Mouse (Mus musculus) cerebellum, postnatal 10 days (tissue): ENCODE data around the gene Slc25a24.

Source experiments
- DNase-seq, 2 experiments: peaks; one replicate each; pipeline ENCODE4 v3.0.0; 2021; ENCODE audit warnings: mixed read lengths in 2 of 2

Gene Slc25a24

DNA sequence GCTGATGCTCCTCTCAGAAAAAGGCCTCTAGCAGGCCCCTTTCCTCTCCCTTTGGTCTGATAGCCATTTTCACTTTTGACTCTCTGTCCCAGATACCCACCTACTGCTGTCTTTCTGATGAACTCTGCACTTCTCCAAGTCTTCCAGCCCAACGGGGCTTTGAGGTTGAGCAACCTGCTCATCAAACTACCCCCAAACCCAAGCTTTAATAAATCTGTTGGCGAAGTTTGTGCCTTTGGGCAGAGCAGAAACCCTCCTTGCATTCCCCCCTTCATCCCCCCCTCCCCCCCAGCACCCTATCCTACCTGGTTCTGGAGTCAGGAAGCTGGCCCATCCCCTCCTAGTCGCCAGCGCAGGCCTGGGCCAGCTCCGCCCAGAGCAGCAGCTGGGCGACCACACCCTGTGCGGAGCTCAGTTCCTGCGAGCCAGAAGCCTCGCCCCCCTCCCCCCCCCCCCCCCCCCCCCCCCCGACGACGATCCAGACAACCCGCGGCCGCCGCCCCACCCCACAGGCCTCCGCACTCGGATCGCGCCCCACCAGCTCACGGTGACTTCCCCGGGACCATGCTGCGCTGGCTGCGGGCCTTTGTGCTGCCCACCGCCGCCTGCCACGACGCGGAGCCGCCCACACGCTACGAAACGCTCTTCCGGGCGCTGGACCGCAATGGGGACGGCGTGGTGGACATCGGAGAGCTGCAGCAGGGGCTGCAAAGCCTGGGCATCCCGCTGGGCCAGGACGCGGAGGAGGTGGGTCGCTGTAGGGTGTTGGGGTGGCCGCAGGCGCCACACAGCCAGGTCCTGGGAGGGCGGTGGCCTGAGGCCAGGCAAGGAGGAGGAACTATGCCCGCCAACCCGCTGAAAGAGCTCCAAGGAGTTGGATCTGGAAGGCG lies at the start of gene Slc25a24:
Gene Slc25a24, plus strand, starts transcription at position 509 of the 890 bp plus-strand sequence.
- peak; percentile 65 to 77 for DNase-seq

DNA sequence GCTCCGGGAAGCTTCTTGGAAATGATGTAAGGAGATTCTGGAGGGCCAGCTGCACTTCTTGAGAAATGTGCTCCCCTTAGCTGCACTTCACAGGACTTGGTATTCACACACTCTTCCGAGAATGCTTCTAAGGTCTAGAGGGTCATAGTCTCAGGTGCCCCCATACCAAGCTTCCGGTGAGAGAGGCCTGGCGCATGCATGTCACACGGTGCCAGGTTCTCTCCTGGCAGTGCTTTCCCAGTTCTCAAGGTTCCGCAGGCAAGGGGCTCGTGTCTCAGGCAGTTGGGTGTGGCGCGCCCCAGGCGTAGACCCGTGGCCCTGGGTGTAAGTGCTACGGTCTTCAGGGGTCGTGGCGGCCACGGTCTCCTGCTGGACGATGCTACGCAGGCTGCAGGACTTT lies 42.8 kb upstream of the Slc25a24 start, which contains the start of gene Slc25a54:
Gene Slc25a54, plus strand, starts transcription at position 301 of the 400 bp plus-strand sequence.
- no peak for DNase-seq

DNA sequence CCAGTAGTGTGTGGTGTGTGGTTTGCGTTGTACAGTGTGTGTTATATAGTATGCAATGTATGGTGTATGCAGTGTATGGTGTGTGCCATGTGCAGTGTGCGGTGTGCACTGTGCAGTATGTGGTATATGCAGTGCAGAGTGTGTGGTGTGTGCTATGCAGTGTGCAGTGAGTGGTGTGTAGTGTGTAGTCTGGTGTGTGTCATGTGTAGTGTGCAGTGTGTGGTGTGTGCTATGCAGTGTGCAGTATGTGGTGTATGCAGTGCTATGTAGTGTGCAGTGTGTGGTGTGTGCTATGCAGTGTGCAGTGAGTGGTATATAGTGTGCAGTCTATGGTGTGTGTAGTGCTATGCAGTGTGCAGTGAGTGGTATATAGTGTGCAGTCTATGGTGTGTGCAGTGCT lies 38.5 kb upstream of the Slc25a24 start:
- DNase-seq, result no peak

DNA sequence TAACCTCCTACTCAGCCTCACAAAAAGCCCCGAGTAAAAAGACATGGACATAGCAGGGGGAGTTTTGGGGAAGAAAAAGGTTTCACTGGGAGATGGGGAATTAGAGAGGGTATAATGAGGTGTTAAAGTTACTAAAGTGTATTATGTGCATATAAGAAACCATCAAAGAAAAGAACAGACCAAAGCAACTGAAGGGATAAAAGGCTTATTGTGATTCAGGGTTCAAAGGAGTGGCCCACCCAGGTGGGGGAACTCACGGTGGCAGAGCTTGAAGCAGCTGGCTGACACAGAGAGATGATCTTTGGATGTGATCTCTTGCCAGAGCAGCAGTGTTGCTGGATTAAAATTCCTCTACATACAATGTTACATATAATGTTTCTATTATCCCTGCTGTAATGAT lies 34.5 kb upstream of the Slc25a24 start:
- no peak for DNase-seq

DNA sequence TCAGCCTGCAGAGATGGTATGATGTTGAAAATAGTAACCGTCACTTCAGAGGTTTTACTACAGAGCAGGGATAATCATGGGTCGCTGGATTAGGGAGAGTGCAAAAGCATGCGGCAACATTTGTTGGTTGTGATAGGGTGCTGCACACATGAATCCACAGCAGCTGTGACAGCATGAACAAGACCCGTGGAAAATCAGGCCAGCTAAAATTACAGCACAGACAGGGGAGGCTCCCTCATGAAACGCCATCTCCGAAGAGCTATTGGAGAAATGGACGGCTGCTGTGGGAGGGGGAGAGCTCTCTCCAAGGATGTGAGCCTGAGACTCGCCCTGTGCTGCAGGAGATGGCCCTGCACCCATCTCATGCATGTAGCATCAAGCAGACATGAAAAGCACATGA lies 18.2 kb upstream of the Slc25a24 start:
- no peak for DNase-seq

DNA sequence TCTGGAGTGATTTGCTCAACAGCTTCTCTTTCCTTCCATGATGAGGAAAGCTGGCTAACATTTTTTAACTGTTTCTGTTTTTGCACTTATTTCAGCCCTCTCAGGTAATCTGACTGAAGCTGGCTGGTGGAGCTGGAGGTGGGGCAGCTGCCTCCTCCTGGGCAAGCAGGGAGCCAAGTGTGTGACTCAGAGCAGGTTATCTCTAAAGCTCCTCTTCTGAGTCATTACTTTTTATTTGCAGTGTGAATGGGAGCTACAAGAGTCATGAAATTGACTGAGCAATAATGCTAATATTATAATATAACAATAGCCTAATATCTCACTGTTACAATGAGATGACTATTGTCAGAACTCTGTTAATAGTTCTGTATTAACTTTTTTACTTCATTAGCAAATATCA lies 5.8 kb upstream of the Slc25a24 start:
- no peak for DNase-seq

DNA sequence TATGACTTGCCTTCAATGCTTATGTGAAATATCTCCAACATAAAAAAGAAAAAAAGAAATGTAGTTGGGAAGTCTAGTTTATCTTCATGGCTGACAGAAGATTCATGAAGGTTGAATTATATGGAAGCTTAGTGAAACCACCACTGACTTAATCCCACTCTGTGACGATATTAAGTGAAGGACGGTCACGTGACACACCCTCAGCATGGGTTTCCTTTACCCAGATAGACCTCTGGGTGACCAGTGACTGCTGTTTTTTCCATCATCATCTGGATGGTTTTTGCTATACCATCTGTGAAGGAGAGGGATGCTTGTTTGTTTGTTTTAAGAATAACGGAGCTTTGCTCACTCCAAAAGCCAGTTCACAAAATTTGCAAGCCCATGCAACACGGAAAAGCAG lies 3.4 kb upstream of the Slc25a24 start:
- no peak for DNase-seq

DNA sequence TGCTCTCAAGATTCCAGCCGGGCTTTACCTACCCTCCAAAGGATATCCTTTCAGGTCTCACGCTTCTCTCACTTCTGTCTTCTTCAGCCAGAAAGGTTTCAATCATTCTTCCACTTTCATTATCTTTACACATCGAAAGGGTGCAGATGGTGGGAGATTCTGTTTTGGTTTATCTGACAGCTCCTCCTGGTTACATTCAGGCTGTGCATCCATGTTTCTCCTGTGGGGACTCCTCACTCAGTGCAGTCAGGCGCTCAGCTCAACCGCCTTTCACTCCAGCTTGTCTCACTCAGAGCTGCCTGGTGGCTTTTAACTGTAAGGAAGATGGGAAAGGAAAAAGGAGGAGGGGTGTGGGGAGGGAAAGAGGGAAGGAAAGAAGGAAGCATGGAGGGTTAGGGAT lies 3.0 kb upstream of the Slc25a24 start:
- DNase-seq, result no peak

DNA sequence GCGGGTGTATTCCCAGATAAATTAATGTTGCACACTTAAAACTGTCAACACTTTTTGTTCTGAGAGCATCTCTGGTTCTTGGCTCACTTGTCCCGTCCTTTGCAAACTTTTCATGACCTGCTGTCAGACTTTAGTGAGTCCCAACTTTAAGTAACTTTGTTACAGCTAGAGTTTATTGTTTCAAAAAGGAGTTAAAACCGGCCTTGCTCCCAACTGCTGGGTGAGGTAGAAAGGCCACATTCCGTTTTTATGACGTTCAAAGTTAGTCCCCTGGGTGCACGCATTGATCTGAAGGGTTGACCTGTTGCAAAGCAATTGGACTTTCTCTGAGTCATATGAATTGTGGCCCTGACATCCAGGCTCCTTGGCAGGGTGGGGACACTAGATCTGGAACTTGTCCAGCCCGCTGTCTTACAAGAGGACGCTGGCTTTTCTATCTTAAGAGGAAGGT lies 607 bp downstream of the Slc25a24 start:
- peak; percentile 14 to 20 for DNase-seq

DNA sequence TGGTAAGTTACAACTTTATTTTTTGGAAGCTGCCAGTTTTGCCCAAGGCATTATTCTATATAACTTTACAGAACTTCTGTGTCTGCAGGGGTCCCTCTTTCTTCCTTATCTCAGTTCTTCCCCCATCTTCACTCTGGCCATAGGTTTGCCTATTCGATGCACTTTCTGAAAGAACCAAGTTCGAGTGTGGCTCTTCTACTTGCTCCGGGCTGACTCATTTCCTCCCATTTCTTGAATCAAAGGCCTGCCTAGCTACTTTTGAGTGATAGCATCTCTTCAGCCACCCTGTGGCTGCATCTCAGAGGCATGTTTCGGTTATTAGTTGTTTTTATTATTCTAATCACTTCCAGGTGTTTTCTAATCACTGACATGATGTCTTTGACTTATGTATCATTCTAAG lies 1.1 kb downstream of the Slc25a24 start:
- no peak for DNase-seq

DNA sequence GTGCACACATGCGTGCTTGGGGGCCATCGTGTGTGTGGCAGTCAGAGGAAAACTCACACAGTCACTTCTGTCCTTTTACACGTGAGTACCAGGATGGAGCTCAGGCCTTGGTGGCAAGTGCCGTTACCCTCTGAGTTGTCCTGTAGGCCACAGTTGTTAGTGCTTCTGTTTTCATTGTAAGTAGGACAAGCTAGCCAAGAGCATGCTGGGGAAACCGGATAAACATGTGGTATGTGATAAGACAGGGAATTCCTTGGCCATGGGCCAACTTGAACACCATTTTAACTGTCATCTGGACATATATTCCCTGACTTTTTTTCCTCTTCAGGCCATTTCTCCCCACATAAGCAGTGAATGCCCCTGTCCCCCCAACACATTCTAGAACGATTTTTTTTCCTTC lies 2.6 kb downstream of the Slc25a24 start:
- DNase-seq, result peak in 1 of 2 experiments; percentile 5

DNA sequence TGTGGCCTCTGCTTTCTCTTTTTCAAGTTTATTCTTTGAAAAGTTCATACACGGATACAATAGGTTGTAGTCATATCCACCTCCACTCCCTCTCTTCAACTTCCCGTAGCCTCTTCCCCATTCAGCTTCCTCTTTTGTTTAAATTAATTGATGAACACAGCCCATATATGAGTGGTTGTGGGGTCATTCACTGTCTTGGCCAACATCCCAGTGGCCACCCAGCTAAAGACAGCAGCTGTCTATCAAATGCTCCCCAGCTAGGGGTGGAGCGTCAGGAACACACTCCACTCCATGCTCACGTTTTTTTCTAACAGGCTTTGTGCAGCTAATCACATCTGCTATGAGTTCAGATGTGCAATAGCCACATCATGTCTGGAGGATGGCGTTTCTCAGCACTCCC lies 6.8 kb downstream of the Slc25a24 start:
- DNase-seq, result no peak

DNA sequence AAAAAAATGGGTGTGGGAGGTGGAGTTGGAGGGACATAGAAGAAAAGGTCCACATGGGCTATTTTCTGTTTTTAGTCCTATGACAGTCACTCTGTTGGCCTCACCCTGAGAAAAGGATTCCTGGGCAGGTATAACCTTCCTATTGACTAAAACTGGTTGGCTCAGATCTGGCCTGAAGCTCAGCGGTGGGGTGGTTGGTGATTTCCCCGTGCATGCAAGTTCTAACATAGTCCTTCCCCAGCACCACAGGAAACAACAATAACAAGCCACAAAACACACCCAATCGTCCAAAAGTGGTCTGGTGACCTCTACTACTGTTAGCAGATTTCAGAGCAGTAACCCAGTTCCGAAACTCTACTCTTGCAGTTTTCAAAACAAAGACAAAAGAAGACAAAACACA lies 10.0 kb downstream of the Slc25a24 start:
- no peak for DNase-seq

DNA sequence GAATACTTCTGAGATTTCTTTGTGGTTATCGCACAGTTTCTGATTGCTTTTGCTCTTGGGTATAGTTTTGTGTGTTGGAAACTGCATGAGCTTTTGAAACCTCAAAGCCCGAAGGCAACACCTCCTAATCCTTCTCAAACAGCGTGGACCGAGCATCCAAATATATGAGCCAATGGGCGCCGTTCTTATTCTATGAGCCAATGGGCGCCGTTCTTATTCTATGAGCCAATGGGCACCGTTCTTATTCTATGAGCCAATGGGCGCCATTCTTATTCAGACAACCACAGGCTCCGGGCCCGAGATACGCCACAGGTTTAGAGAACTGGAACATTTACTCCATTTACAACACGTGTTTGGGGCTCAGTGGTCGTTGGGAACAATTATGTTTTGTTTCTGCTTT lies 11.1 kb downstream of the Slc25a24 start:
- no peak for DNase-seq

DNA sequence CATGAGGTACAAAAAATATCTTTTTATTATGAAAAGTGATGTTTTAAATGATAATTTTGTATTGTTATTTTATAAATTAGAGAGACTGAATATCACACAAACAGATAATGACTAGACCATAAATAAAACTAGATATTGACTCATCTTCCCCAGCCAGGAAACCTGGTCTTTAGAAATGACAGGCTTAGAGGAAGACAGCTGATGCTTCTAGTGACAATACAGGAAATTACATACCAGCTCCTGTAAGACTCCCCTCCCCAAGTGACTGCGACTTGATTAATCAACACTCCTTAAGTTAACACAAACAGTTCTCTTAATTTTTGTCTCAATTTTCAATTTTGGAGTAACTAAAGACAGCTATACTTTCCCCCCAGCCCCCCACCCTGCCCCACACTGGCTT lies 12.4 kb downstream of the Slc25a24 start:
- DNase-seq, result no peak

DNA sequence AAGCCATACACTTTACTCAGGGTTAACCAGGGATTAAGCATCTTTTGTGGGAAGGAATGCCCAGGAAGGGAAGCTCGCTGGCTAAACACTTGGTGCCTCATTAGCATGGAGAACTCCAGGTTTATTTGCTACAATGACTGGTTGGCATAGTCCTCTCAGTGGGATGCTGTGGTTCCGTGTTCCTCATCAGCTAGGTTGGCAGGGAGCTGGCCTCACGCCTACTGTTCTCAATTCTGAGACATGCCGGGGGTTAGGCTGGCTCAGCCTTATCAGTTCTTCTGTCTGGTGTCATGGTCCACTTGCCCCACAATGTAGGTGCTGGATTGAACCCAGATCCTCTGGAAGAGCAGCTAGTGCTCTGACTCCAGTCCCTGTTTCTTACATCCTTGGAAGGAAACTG lies 29.6 kb downstream of the Slc25a24 start:
- peak; percentile 60 to 75 for DNase-seq

DNA sequence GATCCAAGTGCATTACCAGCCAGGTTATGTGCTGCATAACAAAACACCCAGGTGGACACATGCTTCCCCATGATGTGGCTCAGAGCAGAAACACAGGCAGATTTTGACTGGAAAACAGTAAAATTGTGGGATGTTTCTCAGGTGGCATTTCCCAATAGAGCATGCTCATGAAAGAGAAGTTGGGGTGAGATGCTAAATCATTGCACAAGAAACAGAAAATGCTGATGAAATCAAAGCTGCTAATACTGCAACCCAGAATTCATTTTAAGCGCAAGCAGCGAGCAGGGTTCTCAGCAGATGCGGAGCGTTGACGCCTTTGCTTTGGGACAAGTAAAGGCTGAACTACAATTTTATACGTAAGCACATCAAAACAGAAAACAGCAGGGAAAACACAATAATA lies 30.5 kb downstream of the Slc25a24 start:
- no peak for DNase-seq

DNA sequence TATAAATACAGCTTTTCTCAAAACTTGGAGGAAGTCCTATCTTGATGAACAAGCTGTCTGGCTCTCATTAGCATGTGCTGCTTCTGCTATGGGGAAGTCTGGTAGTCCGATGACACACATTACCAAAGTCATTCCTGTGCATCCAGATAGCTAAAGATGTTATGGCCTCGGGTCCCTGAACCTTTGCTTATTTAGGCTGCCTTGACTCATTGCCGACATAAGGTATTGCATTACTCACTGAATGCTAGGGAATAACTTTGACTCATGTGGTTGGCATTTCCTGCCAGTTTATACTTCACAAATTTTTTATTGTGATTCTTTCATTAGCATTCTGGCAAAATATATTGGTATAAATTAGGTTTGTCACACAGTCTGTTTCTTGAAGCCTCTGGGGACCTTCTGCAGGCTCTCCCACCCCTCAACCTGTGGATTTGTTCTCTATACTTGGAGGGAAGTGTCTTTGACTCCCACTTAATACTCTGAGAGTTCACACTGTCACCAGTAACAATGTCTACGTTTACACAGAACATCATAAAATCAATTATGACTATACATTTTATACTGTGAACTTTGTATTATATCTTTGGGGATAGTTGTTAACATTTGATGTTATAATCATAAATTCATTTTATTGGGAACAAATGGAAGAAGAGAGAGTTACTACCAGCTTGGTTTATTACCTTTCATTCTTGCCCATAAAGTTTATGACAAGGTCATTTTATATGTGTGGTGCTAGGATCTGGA lies 33.1 kb downstream of the Slc25a24 start:
- no peak for DNase-seq

DNA sequence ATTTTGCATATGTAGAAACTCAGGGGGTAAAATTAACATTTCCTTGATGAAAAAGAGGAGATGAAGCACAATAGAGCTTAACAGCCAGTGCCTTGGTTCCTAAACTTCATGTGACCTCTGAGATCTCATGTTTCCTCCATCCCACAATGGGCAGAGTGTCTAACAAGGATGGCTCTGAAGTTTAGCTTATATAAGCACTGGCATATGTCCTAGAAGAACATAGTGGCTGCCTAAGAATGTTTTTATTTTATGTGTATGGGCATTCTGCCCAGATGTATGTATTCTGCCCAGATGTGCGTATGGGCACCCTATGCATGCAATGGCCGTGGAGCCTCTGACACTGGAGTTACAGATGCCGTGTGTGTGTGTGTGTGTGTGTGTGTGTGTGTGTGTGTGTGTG lies 34.5 kb downstream of the Slc25a24 start:
- no peak for DNase-seq

DNA sequence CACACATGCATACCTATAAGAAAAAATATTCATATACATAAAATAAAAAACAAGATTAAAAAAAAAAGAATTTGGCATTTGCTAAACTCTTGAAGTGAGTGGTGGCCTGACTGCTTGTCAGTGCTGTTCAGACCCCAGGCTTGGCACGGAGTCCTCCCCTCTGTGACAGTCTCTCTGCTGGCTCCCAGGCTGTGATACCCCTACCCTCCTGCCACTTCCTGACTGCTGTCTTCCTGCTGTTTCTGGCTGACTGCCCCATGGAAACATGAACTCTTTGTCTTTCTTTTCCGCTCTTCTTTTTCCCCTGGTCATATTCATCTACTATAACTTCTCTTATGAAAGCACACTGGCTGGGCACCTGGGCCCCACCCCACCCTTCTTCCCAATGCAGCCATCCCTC lies 41.1 kb downstream of the Slc25a24 start:
- DNase-seq, result no peak

DNA sequence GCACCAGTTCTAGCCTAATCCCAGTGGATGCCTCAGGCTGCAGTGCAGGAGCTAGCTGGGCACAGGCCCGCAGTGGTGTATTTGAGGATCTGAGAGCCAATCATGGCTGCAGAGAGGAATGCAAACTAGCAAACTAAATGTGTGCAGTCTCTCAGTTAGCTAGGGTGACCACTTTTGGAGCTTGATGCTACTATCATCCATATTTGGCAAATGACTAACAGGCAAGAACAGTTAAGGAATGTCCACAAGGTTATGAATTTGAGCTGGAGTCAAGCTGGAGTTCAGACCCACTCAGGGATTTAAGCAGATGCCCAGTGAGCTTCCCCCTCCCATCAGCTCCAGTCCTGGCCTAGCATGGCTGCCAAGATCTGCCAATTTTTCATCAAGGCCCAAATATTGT lies 41.7 kb downstream of the Slc25a24 start:
- DNase-seq, result no peak

DNA sequence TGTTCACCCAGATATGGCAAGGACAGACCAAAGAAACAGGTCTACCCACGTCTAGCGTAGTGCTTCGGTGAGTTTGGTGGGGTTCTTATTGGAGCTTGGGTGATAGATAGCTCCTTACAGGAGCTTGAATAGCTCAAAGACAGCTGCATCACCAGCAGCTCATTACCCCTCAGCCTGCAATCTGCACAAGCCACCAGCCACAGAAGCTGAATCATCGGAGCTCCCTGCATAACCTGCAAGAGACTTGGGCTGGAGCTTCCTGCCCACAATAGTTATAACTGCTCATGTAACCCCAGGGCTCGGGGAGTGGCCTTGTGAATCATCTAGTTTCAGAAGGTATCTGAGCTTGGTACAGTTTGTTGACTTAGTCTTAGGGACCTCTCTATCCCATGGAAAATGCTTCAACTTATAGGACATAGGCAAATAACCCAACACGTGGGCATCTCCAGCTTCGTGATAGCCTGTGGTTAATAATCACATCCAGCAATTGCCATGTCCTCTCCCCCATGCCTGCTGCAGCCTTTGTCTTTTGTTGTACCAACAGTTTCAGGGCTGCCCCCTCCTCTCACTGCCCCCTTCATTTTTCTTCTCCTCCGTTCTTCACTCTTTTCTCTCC lies 42.4 kb downstream of the Slc25a24 start:
- no peak for DNase-seq

DNA sequence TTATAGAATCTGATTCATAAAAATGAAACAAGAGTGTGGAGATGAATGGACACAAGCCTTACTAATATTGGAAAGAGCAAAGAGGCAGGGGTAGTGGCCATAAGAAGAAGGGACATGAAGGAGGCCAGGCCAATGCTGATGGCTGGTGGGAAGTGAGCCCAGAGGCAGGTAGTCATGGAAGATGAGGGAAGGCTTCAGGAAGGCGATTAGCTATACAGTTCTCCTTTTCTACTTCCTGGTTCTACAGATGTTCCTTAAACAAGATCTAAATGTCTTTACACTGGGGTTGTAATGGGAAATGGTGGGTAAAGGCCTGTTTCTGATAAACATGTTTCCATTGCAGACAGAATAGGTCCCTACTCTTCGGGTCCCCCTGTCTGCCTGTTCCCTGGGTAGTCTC lies 46.2 kb downstream of the Slc25a24 start:
- no peak for DNase-seq
